Mouse (Mus musculus) 3T3-L1 (cell line): ENCODE data around the gene Lrrc74b.
A peak's percentile ranks its signal among the peaks of the same experiment; 100 is the strongest.

Experiments used
- DNase-seq: peaks from one replicate; pipeline ENCODE4 v3.0.0-alpha.2; 2015; ENCODE audit warnings: low read depth, low spot score

Lrrc74b gene

DNA sequence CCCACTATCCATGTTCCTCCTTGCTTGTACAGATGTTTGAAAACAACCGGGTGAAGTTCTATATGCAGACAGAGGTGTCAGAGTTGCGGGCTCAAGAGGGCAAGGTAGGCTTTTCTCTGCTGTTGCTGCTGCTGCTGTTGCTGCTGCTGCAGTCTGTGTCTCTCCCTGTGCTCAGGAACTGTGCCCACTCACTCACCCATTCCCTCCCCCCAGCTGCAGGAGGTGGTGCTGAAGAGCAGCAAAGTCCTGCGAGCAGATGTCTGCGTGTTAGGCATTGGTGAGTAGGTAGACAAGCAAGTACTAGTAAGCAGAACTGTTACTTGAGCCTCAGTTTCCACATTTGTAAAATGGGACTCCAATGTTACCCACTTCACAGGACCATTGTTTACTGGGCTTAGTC lies 58.4 kb downstream of the Lrrc74b start:
- no peak for DNase-seq

DNA sequence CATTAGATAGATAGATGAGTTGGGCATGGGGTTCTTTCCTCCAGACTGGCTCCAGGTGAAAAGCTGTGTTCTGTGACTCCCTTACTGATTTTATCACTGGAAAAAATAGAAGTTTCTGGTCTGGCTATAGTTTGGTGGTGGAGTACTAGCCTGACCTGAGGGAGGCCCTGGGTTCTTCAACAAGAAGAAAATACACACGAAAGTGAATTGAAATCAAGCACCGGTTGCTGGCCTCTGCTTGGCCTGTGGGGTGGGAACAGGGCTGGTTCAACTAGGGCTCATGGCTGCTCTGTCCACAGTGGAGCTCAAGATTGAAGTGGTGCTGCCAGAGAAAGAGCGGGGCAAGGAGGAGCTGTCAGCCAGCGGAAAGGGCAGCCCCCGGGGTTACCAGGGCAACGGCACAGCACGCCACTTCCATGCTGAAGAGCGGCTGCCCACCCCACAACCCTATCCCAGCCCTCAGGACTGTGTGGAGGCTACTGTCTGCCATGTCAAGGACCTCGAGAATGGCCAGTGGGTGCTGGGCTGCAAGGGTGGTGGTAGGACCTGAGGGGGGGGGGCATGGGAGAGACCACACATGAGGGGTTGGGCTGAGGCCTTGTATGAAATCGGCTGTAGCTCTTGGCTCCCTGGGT lies 61.7 kb downstream of the Lrrc74b start:
- DNase-seq: no peak

DNA sequence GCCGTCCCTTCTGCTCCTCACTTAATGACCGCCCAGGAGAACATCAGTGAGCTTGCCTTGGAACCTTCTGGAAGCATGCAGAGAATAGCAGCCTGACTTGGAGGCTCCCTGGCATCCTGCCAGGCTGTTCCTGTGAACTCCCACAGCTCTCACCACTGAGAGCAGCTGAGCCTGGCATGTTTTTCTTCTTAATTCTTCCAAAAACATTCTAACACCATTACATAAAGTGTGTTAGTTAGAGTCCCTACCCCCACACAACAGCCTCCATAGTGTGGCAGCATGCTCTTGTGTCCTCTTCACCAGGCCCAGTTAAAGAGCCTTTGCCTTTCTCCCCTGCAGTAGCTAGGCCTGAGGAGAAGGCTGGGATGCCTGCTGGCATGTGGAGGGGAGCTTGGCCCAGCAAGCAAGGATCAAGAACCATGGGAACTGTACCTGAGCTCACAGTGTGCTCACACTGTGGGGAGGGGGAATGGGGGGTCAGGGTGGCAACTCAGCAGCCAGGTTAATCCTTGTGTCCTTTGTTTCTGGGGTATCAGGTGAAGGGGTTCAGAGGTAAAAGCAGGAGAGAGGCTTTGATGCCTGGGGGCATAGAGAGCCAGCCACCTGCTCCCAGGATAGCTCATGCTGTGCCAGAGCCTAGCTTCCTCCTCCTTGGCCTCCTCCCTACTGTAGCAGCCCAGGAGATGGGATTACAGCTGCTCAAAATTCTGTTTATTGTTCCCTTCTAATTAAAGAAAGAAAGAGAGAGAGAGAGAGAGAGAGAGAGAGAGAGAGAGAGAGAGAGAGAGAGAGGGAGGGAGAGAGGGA lies 64.3 kb downstream of the Lrrc74b start:
- DNase-seq: peak; percentile 41
